Mouse (Mus musculus) liver, postnatal 0 days (tissue): Measurements from ENCODE around the gene Slc30a1. TPM values are rescaled to one million over a fixed set of nuclear protein-coding genes. Genes with fewer than 3 reads are reported as not detected.

Experiments
- ATAC-seq: fragments of 200-750 bp; cut with Nextera tagmentation; 2 replicates; pipeline ENCODE4 v1.8.0; 2017; ENCODE audit warnings: mild to moderate bottlenecking, moderate library complexity
- DNase-seq: peaks from one replicate; pipeline ENCODE4 v3.0.0-alpha.2; 2016
- H3K27ac ChIP-seq: fragments of 300-500 bp; sonication (generic); 2 replicates; pipeline ENCODE4 v1.5.1; 2014; ENCODE audit warnings: antibody characterized with exemption, moderate library complexity, mild to moderate bottlenecking, low read depth
- H3K27me3 ChIP-seq: fragments of 300-500 bp; sonication (generic); 2 replicates; pipeline ENCODE4 v1.6.1; 2014; ENCODE audit warnings: low read length, control low read depth, mixed read lengths; ENCODE audit not compliant: insufficient read depth
- H3K36me3 ChIP-seq: fragments of 300-500 bp; sonication (generic); replicated peaks from 2 replicates; pipeline ENCODE4 v1.6.1; 2014; ENCODE audit warnings: mild to moderate bottlenecking, control low read depth, low read length, moderate library complexity, mixed read lengths; ENCODE audit not compliant: insufficient read depth
- H3K4me1 ChIP-seq: fragments of 300-500 bp; sonication (generic); 2 replicates; pipeline ENCODE4 v1.6.1; 2014; ENCODE audit warnings: antibody characterized with exemption, mild to moderate bottlenecking, control low read depth; ENCODE audit not compliant: insufficient read depth
- H3K4me2 ChIP-seq: fragments of 300-500 bp; sonication (generic); 2 replicates; pipeline ENCODE4 v1.6.1; 2014; ENCODE audit warnings: low read depth, mild to moderate bottlenecking, low read length, moderate library complexity, mixed read lengths
- H3K4me3 ChIP-seq: fragments of 300-500 bp; sonication (generic); 2 replicates; pipeline ENCODE4 v1.5.1; 2014; ENCODE audit warnings: low read depth, low read length
- H3K9ac ChIP-seq: fragments of 300-500 bp; sonication (generic); replicated peaks from 2 replicates; pipeline ENCODE4 v1.6.1; 2014; ENCODE audit warnings: mild to moderate bottlenecking, moderate library complexity
- H3K9me3 ChIP-seq: fragments of 300-500 bp; sonication (generic); 2 replicates; pipeline ENCODE4 v1.6.1; 2016; ENCODE audit warnings: mild to moderate bottlenecking, control low read depth, low read length, mixed read lengths
- CTCF ChIP-seq: sonication (generic); IDR thresholded peaks from 2 replicates; pipeline ENCODE4 v1.5.1; 2016; ENCODE audit warnings: antibody characterized with exemption, low read depth
- EP300 ChIP-seq: IDR thresholded peaks from 2 replicates; pipeline ENCODE4 v1.6.1; 2016; ENCODE audit warnings: antibody characterized with exemption, low read depth, mild to moderate bottlenecking
- WGBS: fragments of 180-500 bp; shearing (Covaris S2); extraction: QIAGEN DNeasy Blood & Tissue Kit; methylation state at CpG from one replicate; pipeline ENCODE4 v1.1.7; 2014; ENCODE audit not compliant: insufficient replicate concordance; 5-methylcytosine and 5-hydroxymethylcytosine counted together
- polyA plus RNA-seq: library from polyadenylated mRNA; unstranded; fragments of >200 nt; fragmentation: Nextera tagmentation; extraction: Ambion mirVana; gene quantifications from 2 replicates; pipeline ENCODE4 v1.2.1, GENCODE M21; 2015

Slc30a1 gene
- polyA plus RNA-seq, 1 experiment from 2014 or later = 4.3 TPM

GRCm38 (mm10) chr1:191909316-191909715 is 2.7 kb downstream of the Slc30a1 start:
- no peak for TF ChIP-seq EP300
- no peak for TF ChIP-seq CTCF
- H3K27ac ChIP-seq = no peak overlapping the region
- H3K36me3 ChIP-seq = peaks cover 13% of the 10 kb centered on the region
- H3K4me2 ChIP-seq = peak overlapping the region; percentile 81
- H3K4me1 ChIP-seq = peaks cover 30% of the 10 kb centered on the region
- WGBS = 92% methylated on average over 14 of the region's 14 CpGs
- no peak for DNase-seq
- no peak overlapping the region for H3K4me3 ChIP-seq
- ATAC-seq = no peak
- H3K9me3 ChIP-seq = no peaks in the 10 kb centered on the region
- no peak overlapping the region for H3K9ac ChIP-seq
- no peaks in the 10 kb centered on the region for H3K27me3 ChIP-seq

GRCm38 (mm10) chr1:191910646-191911045 is 4.1 kb downstream of the Slc30a1 start:
- Histone ChIP-seq H3K9me3 (no peaks in the 10 kb centered on the region), H3K4me3 (peak overlapping the region; percentile 23; the same call in 1 of the 2 replicates), H3K36me3 (peaks cover 13% of the 10 kb centered on the region), H3K9ac (no peak overlapping the region), H3K4me1 (peaks cover 29% of the 10 kb centered on the region), H3K27me3 (no peaks in the 10 kb centered on the region), H3K27ac (no peak overlapping the region), H3K4me2 (peak overlapping the region; percentile 81)
- DNase-seq (no peak), ATAC-seq (no peak)
- TF ChIP-seq EP300 = no peak
- no peak for TF ChIP-seq CTCF
- WGBS = 40% methylated on average over 3 of the region's 3 CpGs

- WGBS = 39% methylated on average over 3 of the region's 3 CpGs
- Histone ChIP-seq H3K27ac (peak overlapping the region; percentile 66), H3K4me1 (peaks cover 25% of the 10 kb centered on the region), H3K36me3 (peaks cover 13% of the 10 kb centered on the region), H3K9me3 (no peaks in the 10 kb centered on the region), H3K9ac (peak overlapping the region; percentile 51), H3K4me2 (peak overlapping the region; percentile 81), H3K4me3 (peak overlapping the region; percentile 23), H3K27me3 (no peaks in the 10 kb centered on the region)
- ATAC-seq = no peak
- peak; percentile 35 for DNase-seq
- TF ChIP-seq CTCF (no peak), EP300 (peak; percentile 89)
These were observed 4.6 kb downstream of the Slc30a1 start for GRCm38 (mm10) chr1:191911067-191911668.

- peaks cover 4% of the 10 kb centered on the region; the same call in 1 of the 2 replicates for H3K36me3 ChIP-seq
- ATAC-seq (no peak), DNase-seq (no peak)
- H3K4me1 ChIP-seq = peaks cover 12% of the 10 kb centered on the region
- TF ChIP-seq EP300 (no peak), CTCF (no peak)
- H3K9me3 ChIP-seq = no peaks in the 10 kb centered on the region
- no peak overlapping the region for H3K27ac ChIP-seq
- H3K27me3 ChIP-seq = no peaks in the 10 kb centered on the region
- H3K4me3 ChIP-seq = no peak overlapping the region
- H3K4me2 ChIP-seq = no peak overlapping the region
- no peak overlapping the region for H3K9ac ChIP-seq
- 80% methylated on average over 6 of the region's 6 CpGs for WGBS
These were observed 8.1 kb downstream of the Slc30a1 start for GRCm38 (mm10) chr1:191914647-191915046.

GRCm38 (mm10) chr1:191915586-191915985 is 9.0 kb downstream of the Slc30a1 start:
- Histone ChIP-seq H3K4me1 (peaks cover 10% of the 10 kb centered on the region), H3K27ac (no peak overlapping the region), H3K36me3 (0 out of 2 replicates have a peak, but pooled peaks cover 3% of the 10 kb centered on the region), H3K9me3 (no peaks in the 10 kb centered on the region), H3K4me3 (no peak overlapping the region), H3K4me2 (no peak overlapping the region), H3K9ac (no peak overlapping the region), H3K27me3 (no peaks in the 10 kb centered on the region)
- ATAC-seq (no peak), DNase-seq (no peak)
- 56% methylated on average over 1 of the region's 1 CpGs for WGBS
- TF ChIP-seq CTCF (no peak), EP300 (no peak)

- TF ChIP-seq EP300 (no peak), CTCF (no peak)
- H3K9ac ChIP-seq = no peak overlapping the region
- ATAC-seq = no peak
- 52% methylated on average over 5 of the region's 5 CpGs for WGBS
- H3K4me2 ChIP-seq = no peak overlapping the region
- H3K9me3 ChIP-seq = no peaks in the 10 kb centered on the region
- H3K27me3 ChIP-seq = no peaks in the 10 kb centered on the region
- peaks cover under 1% of the 10 kb centered on the region; the same call in 1 of the 2 replicates for H3K4me1 ChIP-seq
- H3K4me3 ChIP-seq = no peak overlapping the region
- DNase-seq = no peak
- 0 out of 2 replicates have a peak, but pooled peaks cover 3% of the 10 kb centered on the region for H3K36me3 ChIP-seq
- H3K27ac ChIP-seq = no peak overlapping the region
These were observed 10.3 kb downstream of the Slc30a1 start for GRCm38 (mm10) chr1:191916876-191917275.
